Mouse (Mus musculus) hindbrain, embryonic 12.5 days (tissue): Measurements from ENCODE around the gene Olfr313. TPM values are rescaled to one million over a fixed set of nuclear protein-coding genes. Genes with fewer than 3 reads are reported as not detected.

Experiments used
- ATAC-seq: fragments of 200-750 bp; cut with Nextera tagmentation; 2 replicates; pipeline ENCODE4 v1.8.0; 2017; ENCODE audit warnings: moderate TSS enrichment; ENCODE audit not compliant: low FRiP score
- H3K27ac ChIP-seq: fragments of 300-500 bp; sonication (generic); 2 replicates; pipeline ENCODE4 v1.5.1; 2016; ENCODE audit warnings: mild to moderate bottlenecking
- H3K27me3 ChIP-seq: fragments of 300-500 bp; sonication (generic); 2 replicates; pipeline ENCODE4 v1.6.1; 2016; ENCODE audit warnings: mild to moderate bottlenecking
- H3K36me3 ChIP-seq: fragments of 300-500 bp; sonication (generic); 2 replicates; pipeline ENCODE4 v1.6.1; 2016; ENCODE audit warnings: mild to moderate bottlenecking
- H3K4me1 ChIP-seq: fragments of 300-500 bp; sonication (generic); 2 replicates; pipeline ENCODE4 v1.6.1; 2016
- H3K4me2 ChIP-seq: fragments of 300-500 bp; sonication (generic); replicated peaks from 2 replicates; pipeline ENCODE4 v1.6.1; 2016; ENCODE audit warnings: mild to moderate bottlenecking
- H3K4me3 ChIP-seq: fragments of 300-500 bp; sonication (generic); 2 replicates; pipeline ENCODE4 v1.5.1; 2016; ENCODE audit warnings: mild to moderate bottlenecking
- H3K9ac ChIP-seq: fragments of 300-500 bp; sonication (generic); 2 replicates; pipeline ENCODE4 v1.6.1; 2016; ENCODE audit warnings: mild to moderate bottlenecking, moderate library complexity
- H3K9me3 ChIP-seq: fragments of 300-500 bp; sonication (generic); replicated peaks from 2 replicates; pipeline ENCODE4 v1.6.1; 2016; ENCODE audit warnings: mild to moderate bottlenecking
- WGBS: fragments of 180-500 bp; shearing (Covaris S2); methylation state at CpG from one replicate; pipeline ENCODE4 v1.1.7; 2016; 5-methylcytosine and 5-hydroxymethylcytosine counted together
- polyA plus RNA-seq: library from polyadenylated mRNA; unstranded; fragments of >200 nt; fragmentation: Nextera tagmentation; extraction: Ambion mirVana; gene quantifications from 2 replicates; pipeline ENCODE4 v1.2.1, GENCODE M21; 2016

Olfr313 gene
- polyA plus RNA-seq, 1 experiment from 2014 or later = not detected

GRCm38 (mm10) chr11:58867039-58867953, 52.5 kb downstream of the Olfr313 start, which contains the start of gene 2810021J22Rik:
TSS of gene 2810021J22Rik (plus strand) at chr11:58867216.
- Histone ChIP-seq H3K27me3 (no peaks in the 10 kb centered on the region), H3K9ac (peak within 1 kb of the TSS; percentile 91), H3K9me3 (no peaks in the 10 kb centered on the region), H3K4me3 (peak within 1 kb of the TSS; percentile 74), H3K27ac (peak within 1 kb of the TSS; percentile 89), H3K36me3 (peaks cover 23% of the 10 kb centered on the region), H3K4me1 (peaks cover 11% of the 10 kb centered on the region), H3K4me2 (peak within 1 kb of the TSS; percentile 77)
- ATAC-seq = peak; percentile 89
- 6% methylated on average over 37 of the region's 37 CpGs for WGBS

GRCm38 (mm10) chr11:58867954-58868330, 53.1 kb downstream of the Olfr313 start:
- peak overlapping the region; percentile 91 for H3K9ac ChIP-seq
- H3K27me3 ChIP-seq = no peaks in the 10 kb centered on the region
- H3K27ac ChIP-seq = no peak overlapping the region
- WGBS = 89% methylated on average over 6 of the region's 6 CpGs
- peak overlapping the region; percentile 77 for H3K4me2 ChIP-seq
- peaks cover 23% of the 10 kb centered on the region for H3K36me3 ChIP-seq
- H3K4me1 ChIP-seq = peaks cover 11% of the 10 kb centered on the region
- H3K4me3 ChIP-seq = peak overlapping the region; percentile 74
- ATAC-seq = 0 out of 2 replicates have a peak, but pooled peaks have one; percentile 16
- no peaks in the 10 kb centered on the region for H3K9me3 ChIP-seq

Other genes starting within 250 kb of the Olfr313 start
- not detected in 2 replicates for gene Olfr224, start 244.4 kb upstream of the Olfr313 start, polyA plus RNA-seq
- not detected in 2 replicates for gene Olfr325, start 237.3 kb upstream of the Olfr313 start, polyA plus RNA-seq
- not detected in 2 replicates for gene Olfr324, start 219.9 kb upstream of the Olfr313 start, polyA plus RNA-seq
- gene 2210407C18Rik, start 198.9 kb upstream of the Olfr313 start, polyA plus RNA-seq = not detected in 2 replicates
- gene Olfr323, start 184.5 kb upstream of the Olfr313 start, polyA plus RNA-seq = not detected in 2 replicates
- 0.51 and 0.53 TPM in 2 replicates for gene Trim58, start 174.5 kb upstream of the Olfr313 start, polyA plus RNA-seq
- not detected in 2 replicates for gene Olfr322, start 156.2 kb upstream of the Olfr313 start, polyA plus RNA-seq
- not detected in 2 replicates for gene Olfr320, start 133.9 kb upstream of the Olfr313 start, polyA plus RNA-seq
- gene Olfr319, start 115.8 kb upstream of the Olfr313 start, polyA plus RNA-seq = not detected in 2 replicates
- not detected in 2 replicates for gene Olfr318, start 91.0 kb upstream of the Olfr313 start, polyA plus RNA-seq
- 0.10 and 0.12 TPM in 2 replicates for gene Olfr317, start 75.8 kb upstream of the Olfr313 start, polyA plus RNA-seq
- gene Olfr316, start 62.3 kb upstream of the Olfr313 start, polyA plus RNA-seq = not detected in 2 replicates
- not detected in 2 replicates for gene Olfr315, start 41.8 kb upstream of the Olfr313 start, polyA plus RNA-seq
- not detected in 2 replicates for gene Olfr314, start 32.0 kb upstream of the Olfr313 start, polyA plus RNA-seq
- gene Fam183b, start 13.0 kb upstream of the Olfr313 start, polyA plus RNA-seq = 7.0 and 10.4 TPM in 2 replicates
- gene Olfr312, start 14.2 kb downstream of the Olfr313 start, polyA plus RNA-seq = not detected in 2 replicates
- gene Olfr311, start 24.3 kb downstream of the Olfr313 start, polyA plus RNA-seq = not detected in 2 replicates
- 18.3 and 19.1 TPM in 2 replicates for gene Gm12258, start 32.2 kb downstream of the Olfr313 start, polyA plus RNA-seq
- gene 2810021J22Rik, start 52.2 kb downstream of the Olfr313 start, polyA plus RNA-seq = 10.2 and 12.0 TPM in 2 replicates
- 4.9 and 7.0 TPM in 2 replicates for gene Zfp39, start 89.2 kb downstream of the Olfr313 start, polyA plus RNA-seq
- not detected in 2 replicates for gene Btnl10, start 102.9 kb downstream of the Olfr313 start, polyA plus RNA-seq
- 498 and 513 TPM in 2 replicates for gene Rnf187, start 123.9 kb downstream of the Olfr313 start, polyA plus RNA-seq
- 149 and 154 TPM in 2 replicates for gene Hist3h2ba, start 133.9 kb downstream of the Olfr313 start, polyA plus RNA-seq
- gene Hist3h2a, start 139.7 kb downstream of the Olfr313 start, polyA plus RNA-seq = 90.1 and 95.9 TPM in 2 replicates
- 1.2 and 1.5 TPM in 2 replicates for gene Trim17, start 139.7 kb downstream of the Olfr313 start, polyA plus RNA-seq
- gene Trim11, start 163.1 kb downstream of the Olfr313 start, polyA plus RNA-seq = 19.3 and 19.5 TPM in 2 replicates